Mouse (Mus musculus) limb, embryonic 10.5 days (tissue): Measurements from ENCODE around the gene Olfr69. TPM values are rescaled to one million over a fixed set of nuclear protein-coding genes. Genes with fewer than 3 reads are reported as not detected.
"Not testable (repeated sequence)": the region's sequence is repeated elsewhere in the genome, so short reads cannot be mapped to it uniquely, and the experiment has no call there.

Experiments
- DNase-seq: peaks from one replicate; pipeline ENCODE4 v3.0.0-alpha.2; 2017; ENCODE audit warnings: low spot score
- H3K27ac ChIP-seq: fragments of 300-500 bp; sonication (generic); 2 replicates; pipeline ENCODE4 v1.5.1; 2016; ENCODE audit warnings: mild to moderate bottlenecking
- H3K27me3 ChIP-seq: fragments of 300-500 bp; sonication (generic); 2 replicates; pipeline ENCODE4 v1.6.1; 2016; ENCODE audit warnings: low read depth, mild to moderate bottlenecking; ENCODE audit not compliant: poor library complexity, severe bottlenecking
- H3K36me3 ChIP-seq: fragments of 300-500 bp; sonication (generic); 2 replicates; pipeline ENCODE4 v1.6.1; 2016; ENCODE audit warnings: mild to moderate bottlenecking, moderate library complexity
- H3K4me1 ChIP-seq: fragments of 300-500 bp; sonication (generic); 2 replicates; pipeline ENCODE4 v1.6.1; 2016
- H3K4me3 ChIP-seq: fragments of 300-500 bp; sonication (generic); 2 replicates; pipeline ENCODE4 v1.5.1; 2016; ENCODE audit warnings: mild to moderate bottlenecking, moderate library complexity
- H3K9me3 ChIP-seq: fragments of 300-500 bp; sonication (generic); replicated peaks from 2 replicates; pipeline ENCODE4 v1.6.1; 2016; ENCODE audit warnings: mild to moderate bottlenecking
- WGBS: fragments of 180-500 bp; shearing (Covaris S2); methylation state at CpG from one replicate; pipeline ENCODE4 v1.1.7; 2016; 5-methylcytosine and 5-hydroxymethylcytosine counted together
- polyA plus RNA-seq: library from polyadenylated mRNA; unstranded; fragments of >200 nt; fragmentation: Nextera tagmentation; extraction: Ambion mirVana; gene quantifications from 2 replicates; pipeline ENCODE4 v1.2.1, GENCODE M21; 2016

Olfr69 gene
- polyA plus RNA-seq, 1 experiment from 2014 or later, result not detected

DNA sequence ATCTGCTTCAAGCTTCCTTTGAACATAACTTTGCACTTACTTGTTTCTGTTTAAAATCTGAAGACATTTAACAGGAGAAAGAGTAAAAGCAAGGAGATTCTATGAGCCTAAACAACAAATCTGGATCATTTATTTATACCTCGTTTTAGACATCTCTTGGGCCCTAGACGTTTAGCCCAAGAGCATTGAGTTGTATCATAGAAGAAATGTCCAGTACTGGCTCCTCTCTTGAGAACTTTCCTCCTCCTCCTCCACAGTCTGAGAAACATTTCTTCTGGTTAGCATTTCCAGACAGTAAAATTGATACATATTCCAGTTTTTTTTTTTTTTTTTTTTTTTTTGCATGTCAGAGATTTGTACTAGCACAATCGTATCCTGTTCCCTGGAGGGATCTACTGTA is 20.3 kb upstream of the Olfr69 start, which contains the start of gene Olfr67:
Gene Olfr67, minus strand, starts transcription at position 101 of the 400 bp plus-strand sequence.
- Histone ChIP-seq H3K27me3 (no peaks in the 10 kb centered on the region), H3K4me1 (no peaks in the 10 kb centered on the region), H3K4me3 (no peak within 1 kb of the TSS), H3K27ac (no peak within 1 kb of the TSS), H3K9me3 (no peaks in the 10 kb centered on the region), H3K36me3 (no peaks in the 10 kb centered on the region)
- no peak for DNase-seq
- 84% methylated on average over 3 of the region's 3 CpGs for WGBS

- H3K36me3 ChIP-seq, result no peaks in the 10 kb centered on the region
- no peaks in the 10 kb centered on the region for H3K27me3 ChIP-seq
- no peaks in the 10 kb centered on the region for H3K4me1 ChIP-seq
- no peaks in the 10 kb centered on the region for H3K9me3 ChIP-seq
- no peak within 1 kb of the TSS for H3K4me3 ChIP-seq
- no peak for DNase-seq
- no peak within 1 kb of the TSS for H3K27ac ChIP-seq
- 85% methylated on average over 3 of the region's 3 CpGs for WGBS
These were observed 8.2 kb upstream of the Olfr69 start, which contains the start of gene Olfr68 for GRCm38 (mm10) chr7:103779598-103779997. Gene Olfr68, minus strand, starts transcription at chr7:103779698.

GRCm38 (mm10) chr7:103777652-103778051 is 6.3 kb upstream of the Olfr69 start:
- 95% methylated on average over 4 of the region's 4 CpGs for WGBS
- not testable (repeated sequence) for H3K27ac ChIP-seq, H3K4me3 ChIP-seq

DNA sequence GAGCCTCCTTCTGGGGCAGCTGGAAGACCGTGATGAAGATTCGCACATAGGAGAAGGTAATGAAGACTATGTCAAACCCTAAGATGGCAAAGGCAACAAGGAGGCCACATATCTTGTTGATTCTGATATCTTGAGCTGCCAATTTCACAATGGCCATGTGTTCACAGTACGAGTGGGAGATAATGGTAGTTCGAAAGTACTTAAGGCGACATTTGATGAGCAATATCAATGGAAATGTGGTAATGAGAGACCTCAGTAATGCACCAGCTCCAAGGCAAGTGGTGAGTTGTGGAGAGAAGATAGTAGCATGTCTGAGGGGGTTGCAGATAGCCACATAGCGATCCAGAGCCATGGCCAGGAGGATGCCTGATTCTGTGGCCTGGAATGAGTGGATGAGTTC is 3.7 kb downstream of the Olfr69 start:
- not testable (repeated sequence) for H3K27ac ChIP-seq, DNase-seq, H3K4me1 ChIP-seq, H3K36me3 ChIP-seq, H3K4me3 ChIP-seq, H3K27me3 ChIP-seq, H3K9me3 ChIP-seq
- WGBS, result 92% methylated on average over 6 of the region's 6 CpGs

More at GRCm38 (mm10) chr7:103777652-103778051, 6.3 kb upstream of the Olfr69 start:
- not testable (repeated sequence) for H3K9me3 ChIP-seq, H3K4me1 ChIP-seq, H3K36me3 ChIP-seq, DNase-seq, H3K27me3 ChIP-seq

DNA sequence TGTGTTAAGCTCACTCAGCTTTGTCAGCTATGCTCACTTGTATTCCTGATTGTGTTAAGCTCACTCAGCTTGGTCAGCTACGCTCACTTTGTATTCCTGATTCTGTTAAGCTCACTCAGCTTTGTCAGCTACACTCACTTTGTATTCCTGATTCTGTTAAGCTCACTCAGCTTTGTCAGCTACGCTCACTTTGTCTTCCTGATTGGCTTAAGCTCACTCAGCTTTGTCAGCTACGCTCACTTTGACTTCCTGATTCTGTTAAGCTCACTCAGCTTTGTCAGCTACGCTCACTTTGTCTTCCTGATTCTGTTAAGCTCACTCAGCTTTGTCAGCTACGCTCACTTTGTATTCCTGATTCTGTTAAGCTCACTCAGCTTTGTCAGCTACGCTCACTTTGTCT is 9.2 kb downstream of the Olfr69 start:
- not testable (repeated sequence) for H3K27ac ChIP-seq, DNase-seq, H3K9me3 ChIP-seq, H3K4me1 ChIP-seq, H3K36me3 ChIP-seq, H3K4me3 ChIP-seq, H3K27me3 ChIP-seq
- WGBS, result 92% methylated on average over 6 of the region's 6 CpGs

- Histone ChIP-seq H3K4me1 (no peaks in the 10 kb centered on the region), H3K27me3 (no peaks in the 10 kb centered on the region), H3K4me3 (no peak within 1 kb of the TSS), H3K9me3 (no peaks in the 10 kb centered on the region), H3K27ac (no peak within 1 kb of the TSS), H3K36me3 (no peaks in the 10 kb centered on the region)
- 44% methylated on average over 2 of the region's 2 CpGs for WGBS
- no peak for DNase-seq
These were observed 14.2 kb downstream of the Olfr69 start, which contains the start of gene Olfr630 for GRCm38 (mm10) chr7:103757233-103757632. Gene Olfr630, minus strand, starts transcription at chr7:103757333.

GRCm38 (mm10) chr7:103744843-103745242 is 26.6 kb downstream of the Olfr69 start, which contains the start of gene Olfr629:
Gene Olfr629, minus strand, starts transcription at chr7:103744943.
- no peak for DNase-seq
- WGBS, result 86% methylated on average over 2 of the region's 2 CpGs
- Histone ChIP-seq H3K27me3 (no peaks in the 10 kb centered on the region), H3K9me3 (no peaks in the 10 kb centered on the region), H3K27ac (no peak within 1 kb of the TSS), H3K4me1 (no peaks in the 10 kb centered on the region), H3K36me3 (no peaks in the 10 kb centered on the region), H3K4me3 (no peak within 1 kb of the TSS)

- H3K36me3 ChIP-seq, result no peaks in the 10 kb centered on the region
- H3K4me3 ChIP-seq, result no peak within 1 kb of the TSS
- DNase-seq, result no peak
- 89% methylated on average over 1 of the region's 1 CpGs for WGBS
- H3K27ac ChIP-seq, result no peak within 1 kb of the TSS
- H3K9me3 ChIP-seq, result no peaks in the 10 kb centered on the region
- H3K4me1 ChIP-seq, result no peaks in the 10 kb centered on the region
- no peaks in the 10 kb centered on the region for H3K27me3 ChIP-seq
These were observed 41.3 kb downstream of the Olfr69 start, which contains the start of gene Olfr628 for GRCm38 (mm10) chr7:103730074-103730473. Gene Olfr628, plus strand, starts transcription at chr7:103730374.

GRCm38 (mm10) chr7:103716398-103716797 is 55.0 kb downstream of the Olfr69 start:
- H3K36me3 ChIP-seq, H3K4me3 ChIP-seq, H3K27me3 ChIP-seq, H3K9me3 ChIP-seq, H3K4me1 ChIP-seq, DNase-seq, H3K27ac ChIP-seq: not testable (repeated sequence)
- WGBS, result 96% methylated on average over 1 of the region's 1 CpGs

Other genes with a start within 250 kb of the Olfr69 start
- not detected in 2 replicates for gene Olfr612, start 228.9 kb downstream of the Olfr69 start, polyA plus RNA-seq
- gene Olfr613, start 223.5 kb downstream of the Olfr69 start, polyA plus RNA-seq, result not detected in 2 replicates
- gene Olfr615, start 215.5 kb downstream of the Olfr69 start, polyA plus RNA-seq, result not detected in 2 replicates
- not detected in 2 replicates for gene Olfr616, start 202.5 kb downstream of the Olfr69 start, polyA plus RNA-seq
- not detected in 2 replicates for gene Olfr617, start 198.5 kb downstream of the Olfr69 start, polyA plus RNA-seq
- gene Olfr618, start 181.5 kb downstream of the Olfr69 start, polyA plus RNA-seq, result not detected in 2 replicates
- not detected in 2 replicates for gene Olfr619, start 171.0 kb downstream of the Olfr69 start, polyA plus RNA-seq
- gene Olfr620, start 159.1 kb downstream of the Olfr69 start, polyA plus RNA-seq, result not detected in 2 replicates
- not detected in 2 replicates for gene Olfr622, start 128.9 kb downstream of the Olfr69 start, polyA plus RNA-seq
- gene Olfr623, start 107.9 kb downstream of the Olfr69 start, polyA plus RNA-seq, result not detected in 2 replicates
- 0.04 and 0.06 TPM in 2 replicates for gene Olfr624, start 100.4 kb downstream of the Olfr69 start, polyA plus RNA-seq
- not detected in 2 replicates for gene Olfr625-ps1, start 88.9 kb downstream of the Olfr69 start, polyA plus RNA-seq
- gene Olfr243, start 56.9 kb downstream of the Olfr69 start, polyA plus RNA-seq, result not detected in 2 replicates
- not detected in 2 replicates for gene Olfr628, start 41.2 kb downstream of the Olfr69 start, polyA plus RNA-seq
- gene Olfr629, start 26.7 kb downstream of the Olfr69 start, polyA plus RNA-seq, result not detected in 2 replicates
- gene Olfr630, start 14.3 kb downstream of the Olfr69 start, polyA plus RNA-seq, result not detected in 2 replicates
- gene Olfr68, start 8.1 kb upstream of the Olfr69 start, polyA plus RNA-seq, result not detected in 2 replicates
- not detected in 2 replicates for gene Olfr67, start 20.2 kb upstream of the Olfr69 start, polyA plus RNA-seq
- 172 and 327 TPM in 2 replicates for gene Hbb-bt, start 42.4 kb upstream of the Olfr69 start, polyA plus RNA-seq
- gene Hbb-bs, start 56.5 kb upstream of the Olfr69 start, polyA plus RNA-seq, result 49.0 and 110 TPM in 2 replicates
- 0.29 TPM in 1 of 2 replicates, not detected in the other for gene Hbb-bh2, start 68.9 kb upstream of the Olfr69 start, polyA plus RNA-seq
- 2,391 and 3,747 TPM in 2 replicates for gene Hbb-bh1, start 71.6 kb upstream of the Olfr69 start, polyA plus RNA-seq
- gene Hbb-y, start 81.6 kb upstream of the Olfr69 start, polyA plus RNA-seq, result 6,719 and 7,575 TPM in 2 replicates
- not detected in 2 replicates for gene Olfr66, start 114.7 kb upstream of the Olfr69 start, polyA plus RNA-seq
- not detected in 2 replicates for gene Olfr64, start 122.9 kb upstream of the Olfr69 start, polyA plus RNA-seq
- gene Olfr65, start 131.9 kb upstream of the Olfr69 start, polyA plus RNA-seq, result not detected in 2 replicates
- not detected in 2 replicates for gene Olfr631, start 157.2 kb upstream of the Olfr69 start, polyA plus RNA-seq
- gene Olfr632, start 162.8 kb upstream of the Olfr69 start, polyA plus RNA-seq, result not detected in 2 replicates
- gene Olfr633, start 172.8 kb upstream of the Olfr69 start, polyA plus RNA-seq, result not detected in 2 replicates
- gene Olfr635, start 199.6 kb upstream of the Olfr69 start, polyA plus RNA-seq, result not detected in 2 replicates
- not detected in 2 replicates for gene Olfr638, start 227.2 kb upstream of the Olfr69 start, polyA plus RNA-seq
- gene Olfr639, start 245.7 kb upstream of the Olfr69 start, polyA plus RNA-seq, result 0.03 TPM in 1 of 2 replicates, not detected in the other